Mouse (Mus musculus): ENCODE data around the gene Napsa.

DNA sequence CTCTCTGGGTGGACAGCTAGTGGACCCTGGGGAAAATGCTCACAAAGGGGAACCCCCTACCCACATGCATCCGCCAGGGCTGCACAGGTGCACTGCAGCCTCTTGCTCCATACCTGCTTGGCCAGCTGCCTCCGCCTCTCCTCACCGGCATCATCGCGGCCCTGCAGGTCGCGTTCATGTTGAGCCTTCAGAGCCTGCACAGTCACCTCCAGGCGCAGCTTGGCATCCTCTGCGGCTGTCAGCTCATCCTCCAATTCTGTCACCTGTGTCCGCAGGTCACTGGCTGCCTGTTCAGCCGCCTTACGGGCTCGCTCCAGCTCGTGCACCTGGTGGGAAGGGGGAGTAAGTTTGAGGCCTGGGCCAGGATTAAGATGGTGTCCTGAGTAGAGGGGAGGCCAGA, 43.8 kb downstream of the Napsa start:
- TF ChIP-seq CTCF (IDR thresholded peaks at IDR 0.05; ENCODE audit: extremely low read depth, insufficient read depth, insufficient read length, insufficient replicate concordance) (no peak), POLR2A (IDR thresholded peaks at IDR 0.05; ENCODE audit: low read depth, low read length) (no peak)
